Mouse (Mus musculus) G1E (cell line): ENCODE results near the gene Aldh1b1. TPM values are rescaled to one million over a fixed set of nuclear protein-coding genes. Genes with fewer than 3 reads are reported as not detected.

Experiments
- ATAC-seq: 2 replicates; pipeline ENCODE4 v1.8.0; 2016; ENCODE audit warnings: mild to moderate bottlenecking; ENCODE audit not compliant: insufficient number of reproducible peaks, poor library complexity, low FRiP score, severe bottlenecking; ENCODE audit errors: extremely low read depth
- DNase-seq: peaks from one replicate; pipeline ENCODE4 v3.0.0; 2012; ENCODE audit warnings: low spot score
- H3K27me3 ChIP-seq: 2 replicates; pipeline ENCODE4 v1.6.1; 2012; ENCODE audit warnings: mild to moderate bottlenecking, low read length, inconsistent platforms; ENCODE audit not compliant: insufficient read depth
- H3K36me3 ChIP-seq: replicated peaks from 2 replicates; pipeline ENCODE3; 2012; ENCODE audit warnings: mild to moderate bottlenecking, inconsistent platforms
- H3K4me1 ChIP-seq: 2 replicates; pipeline ENCODE4 v1.6.1; 2012; ENCODE audit warnings: low read depth, low read length, inconsistent platforms, mixed read lengths; ENCODE audit not compliant: insufficient read depth
- H3K4me3 ChIP-seq: 2 replicates; pipeline ENCODE4 v1.5.1; 2012; ENCODE audit warnings: low read depth, mild to moderate bottlenecking, inconsistent platforms, low read length, moderate library complexity, mixed read lengths
- H3K9me3 ChIP-seq: replicated peaks from 2 replicates; pipeline ENCODE4 v1.6.1; 2012; ENCODE audit warnings: inconsistent platforms
- CTCF ChIP-seq: IDR thresholded peaks from 2 replicates; pipeline ENCODE4 v1.5.1; 2012; ENCODE audit warnings: low read depth, low read length, inconsistent platforms, mixed read lengths
- GATA1 ChIP-seq: IDR thresholded peaks from 2 replicates; pipeline ENCODE4 v1.6.1; 2012; ENCODE audit warnings: borderline replicate concordance, low read length, inconsistent platforms, mixed read lengths
- GATA2 ChIP-seq: IDR thresholded peaks from 2 replicates; pipeline ENCODE4 v1.6.1; 2012; ENCODE audit warnings: low read depth, low read length, inconsistent platforms, borderline replicate concordance
- POLR2AphosphoS5 ChIP-seq: IDR thresholded peaks from 2 replicates; pipeline ENCODE4 v1.6.1; 2012; ENCODE audit warnings: low read depth, low read length, inconsistent platforms; ENCODE audit not compliant: insufficient replicate concordance
- TAL1 ChIP-seq: conservative IDR thresholded peaks from 2 replicates; pipeline ENCODE4 v1.6.1; 2012; ENCODE audit warnings: low read depth, low read length, inconsistent platforms, mixed read lengths
- polyA plus RNA-seq: library from polyadenylated mRNA; stranded (reverse); fragments of >175 nt; gene quantifications from 2 replicates; pipeline ENCODE4 v1.2.3, GENCODE M21; 2012
- total RNA-seq, 2 experiments: library from RNA; stranded (forward) in 1 of 2; stranded (reverse) in 1 of 2; fragments of 200-1000 nt in 1 of 2; fragments of >200 nt in 1 of 2; fragmentation: Nextera tagmentation in 1 of 2; gene quantifications; 2 replicates each; pipeline ENCODE4 v1.2.3; 2014 to 2017

The Aldh1b1 gene
- total and polyA plus RNA-seq, 3 experiments, result 0.66 TPM; not detected in 2

DNA sequence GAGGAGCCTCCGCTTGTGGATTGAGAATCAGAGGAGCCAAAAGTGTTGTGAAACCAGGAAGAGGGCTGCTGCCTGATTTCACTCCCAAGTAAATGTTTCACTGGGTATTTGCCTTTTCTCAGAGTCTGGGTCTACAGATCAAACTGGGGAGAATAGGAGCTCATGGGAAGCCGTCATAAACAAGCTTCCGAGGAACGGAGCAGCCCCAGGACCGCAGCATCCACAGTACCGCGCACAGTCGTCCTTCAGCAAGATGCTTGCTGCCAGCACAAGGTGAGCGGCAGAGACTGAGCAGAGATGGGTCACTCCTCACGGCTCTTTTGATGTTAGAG, 50.0 kb downstream of the Aldh1b1 start:
- Histone ChIP-seq H3K4me3 (no peak overlapping the region), H3K4me1 (no peaks in the 10 kb centered on the region), H3K36me3 (no peaks in the 10 kb centered on the region), H3K27me3 (peaks cover 5% of the 10 kb centered on the region), H3K9me3 (no peaks in the 10 kb centered on the region)
- TF ChIP-seq GATA2, result no peak
- no peak for TF ChIP-seq GATA1
- TF ChIP-seq POLR2AphosphoS5, result no peak
- DNase-seq, result no peak
- no peak for ATAC-seq

GRCm38 (mm10) chr4:45849419-45849818, 50.6 kb downstream of the Aldh1b1 start:
- no peaks in the 10 kb centered on the region for H3K36me3 ChIP-seq
- no peak for TF ChIP-seq GATA1
- TF ChIP-seq CTCF, result no peak
- TF ChIP-seq POLR2AphosphoS5, result no peak
- TF ChIP-seq TAL1, result no peak
- TF ChIP-seq GATA2, result no peak
- ATAC-seq (no peak), DNase-seq (no peak)
- H3K9me3 ChIP-seq, result no peaks in the 10 kb centered on the region
- H3K27me3 ChIP-seq, result peaks cover 5% of the 10 kb centered on the region
- H3K4me3 ChIP-seq, result no peak overlapping the region
- no peaks in the 10 kb centered on the region for H3K4me1 ChIP-seq

DNA sequence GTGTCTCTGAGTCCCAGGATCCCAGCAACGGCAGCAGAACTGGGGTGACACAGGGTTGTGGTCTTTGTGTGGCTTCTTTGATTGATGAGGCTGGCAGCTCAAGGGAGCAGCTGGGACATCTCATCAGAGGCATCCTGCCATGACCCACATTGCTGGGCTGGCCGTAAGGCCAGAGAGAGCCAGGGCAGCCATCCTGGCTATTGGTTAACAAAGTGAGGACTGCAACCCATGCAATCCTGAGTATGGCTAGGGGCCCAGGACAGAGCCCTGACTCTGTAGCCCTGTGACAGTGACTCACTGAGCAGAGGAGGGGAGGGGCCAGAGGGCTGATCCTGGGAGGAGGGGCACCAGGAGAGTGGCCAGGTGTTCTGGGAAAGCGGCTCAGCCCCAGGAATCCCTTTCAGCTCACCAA, 52.8 kb downstream of the Aldh1b1 start:
- Histone ChIP-seq H3K4me3 (no peak overlapping the region), H3K9me3 (no peaks in the 10 kb centered on the region), H3K4me1 (no peaks in the 10 kb centered on the region), H3K36me3 (no peaks in the 10 kb centered on the region), H3K27me3 (peaks cover 8% of the 10 kb centered on the region)
- ATAC-seq (no peak), DNase-seq (no peak)
- TF ChIP-seq GATA1 (no peak), POLR2AphosphoS5 (no peak), TAL1 (no peak), GATA2 (no peak), CTCF (no peak)

DNA sequence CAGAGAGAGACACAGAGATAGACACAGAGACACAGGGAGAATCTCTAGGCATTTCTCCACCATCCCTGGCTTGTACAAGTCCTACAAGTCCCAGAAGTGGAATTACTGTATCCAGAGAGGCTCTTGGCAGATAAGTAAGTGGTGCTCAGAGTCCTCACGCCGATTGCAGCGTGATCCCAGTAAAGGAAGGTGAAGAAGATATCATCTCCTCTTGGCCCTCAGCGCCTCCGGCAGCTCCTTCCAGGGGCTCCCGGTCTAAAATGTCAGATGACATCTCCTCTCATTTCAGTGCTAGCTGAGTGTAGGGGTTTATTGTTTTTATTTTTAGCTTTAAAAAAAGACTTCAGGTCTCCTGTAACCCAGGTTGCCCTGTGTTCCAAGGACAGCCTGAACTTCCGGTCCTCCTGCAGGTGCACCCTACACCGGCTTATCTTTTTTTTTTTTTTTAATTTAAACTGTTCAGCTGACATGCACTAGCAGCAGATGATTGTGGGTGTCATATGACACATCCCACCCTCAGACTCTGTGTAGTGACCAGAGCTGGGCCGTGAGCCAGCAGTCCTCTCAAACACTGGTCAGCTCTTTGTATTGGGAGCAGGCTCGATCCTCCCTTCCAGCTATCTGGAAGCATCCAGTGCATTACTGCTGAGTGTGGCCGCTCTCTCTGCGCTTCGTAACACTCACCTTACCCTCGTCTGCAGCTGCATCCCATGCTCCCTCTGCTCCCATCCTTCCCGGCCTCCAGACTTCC, 54.8 kb downstream of the Aldh1b1 start:
- Histone ChIP-seq H3K4me3 (no peak overlapping the region), H3K36me3 (no peaks in the 10 kb centered on the region), H3K4me1 (no peaks in the 10 kb centered on the region), H3K9me3 (no peaks in the 10 kb centered on the region), H3K27me3 (peaks cover 8% of the 10 kb centered on the region)
- TF ChIP-seq GATA2 (no peak), TAL1 (no peak), CTCF (no peak), POLR2AphosphoS5 (no peak), GATA1 (no peak)
- ATAC-seq (no peak), DNase-seq (no peak)

Other genes with a start within 250 kb of the Aldh1b1 start
- not detected in 2 replicates for gene Igfbpl1, start 27.9 kb downstream of the Aldh1b1 start, total RNA-seq (2014; fragmentation: Nextera tagmentation)
- 0.11 TPM in 1 of 2 replicates, not detected in the other for gene Igfbpl1, start 27.9 kb downstream of the Aldh1b1 start, total RNA-seq (2017)
- not detected in 2 replicates for gene Igfbpl1, start 27.9 kb downstream of the Aldh1b1 start, polyA plus RNA-seq
- not detected in 2 replicates for gene Stra6l, start 49.6 kb downstream of the Aldh1b1 start, total RNA-seq (2014; fragmentation: Nextera tagmentation)
- 0.12 and 0.33 TPM in 2 replicates for gene Stra6l, start 49.6 kb downstream of the Aldh1b1 start, total RNA-seq (2017)
- not detected in 2 replicates for gene Stra6l, start 49.6 kb downstream of the Aldh1b1 start, polyA plus RNA-seq
- gene Ccdc180, start 91.3 kb downstream of the Aldh1b1 start, total RNA-seq (2014; fragmentation: Nextera tagmentation), result not detected in 2 replicates
- 0.16 TPM in 1 of 2 replicates, not detected in the other for gene Ccdc180, start 91.3 kb downstream of the Aldh1b1 start, total RNA-seq (2017)
- not detected in 2 replicates for gene Ccdc180, start 91.3 kb downstream of the Aldh1b1 start, polyA plus RNA-seq
- 1.1 and 1.4 TPM in 2 replicates for gene Tdrd7, start 166.3 kb downstream of the Aldh1b1 start, total RNA-seq (2014; fragmentation: Nextera tagmentation)
- gene Tdrd7, start 166.3 kb downstream of the Aldh1b1 start, total RNA-seq (2017), result 5.1 and 7.7 TPM in 2 replicates
- 0.06 and 0.12 TPM in 2 replicates for gene Tdrd7, start 166.3 kb downstream of the Aldh1b1 start, polyA plus RNA-seq
- gene Tmod1, start 239.9 kb downstream of the Aldh1b1 start, total RNA-seq (2014; fragmentation: Nextera tagmentation), result 6.9 and 14.6 TPM in 2 replicates
- 0.99 and 1.1 TPM in 2 replicates for gene Tmod1, start 239.9 kb downstream of the Aldh1b1 start, total RNA-seq (2017)
- gene Tmod1, start 239.9 kb downstream of the Aldh1b1 start, polyA plus RNA-seq, result 0.64 and 0.65 TPM in 2 replicates